Mouse (Mus musculus): ENCODE results near the gene BC051019. TPM values are rescaled to one million over a fixed set of nuclear protein-coding genes. Genes with fewer than 3 reads are reported as not detected.

Gene BC051019
- polyA plus RNA-seq (2015; fragmentation: Nextera tagmentation; extraction: Ambion mirVana) = 0.44 and 0.49 TPM in 2 replicates

GRCm38 (mm10) chr7:109723697-109724096 lies at the start of gene BC051019:
Gene BC051019, minus strand, starts transcription at chr7:109723850.

GRCm38 (mm10) chr7:109752008-109752925 lies 28.6 kb upstream of the BC051019 start, which contains the start of gene Tmem9b:
Gene Tmem9b, minus strand, starts transcription at chr7:109752875.

GRCm38 (mm10) chr7:109731626-109732025 lies 8.0 kb upstream of the BC051019 start, which contains the start of gene Ascl3:
Gene Ascl3, minus strand, starts transcription at chr7:109731726.

GRCm38 (mm10) chr7:109703190-109704015 lies 20.2 kb downstream of the BC051019 start, which contains the start of the genes St5 and Akip1:
Gene St5, minus strand, starts transcription at chr7:109703605.
Gene Akip1, plus strand, starts transcription at chr7:109703690.

Other genes starting within 250 kb of the BC051019 start
- gene Trim66, start 215.7 kb downstream of the BC051019 start, polyA plus RNA-seq (2015; fragmentation: Nextera tagmentation; extraction: Ambion mirVana) = 0.04 and 0.09 TPM in 2 replicates
- gene Rpl27a, start 204.7 kb downstream of the BC051019 start, polyA plus RNA-seq (2015; fragmentation: Nextera tagmentation; extraction: Ambion mirVana) = 80.2 and 88.7 TPM in 2 replicates
- gene St5, start 20.2 kb downstream of the BC051019 start, polyA plus RNA-seq (2015; fragmentation: Nextera tagmentation; extraction: Ambion mirVana) = 23.9 and 26.7 TPM in 2 replicates
- 18.5 and 24.4 TPM in 2 replicates for gene Akip1, start 20.2 kb downstream of the BC051019 start, polyA plus RNA-seq (2015; fragmentation: Nextera tagmentation; extraction: Ambion mirVana)
- 0.19 TPM in 1 of 2 replicates, not detected in the other for gene Ascl3, start 7.9 kb upstream of the BC051019 start, polyA plus RNA-seq (2015; fragmentation: Nextera tagmentation; extraction: Ambion mirVana)
- gene Tmem9b, start 29.0 kb upstream of the BC051019 start, polyA plus RNA-seq (2015; fragmentation: Nextera tagmentation; extraction: Ambion mirVana) = 47.4 and 52.1 TPM in 2 replicates
- gene Nrip3, start 58.2 kb upstream of the BC051019 start, polyA plus RNA-seq (2015; fragmentation: Nextera tagmentation; extraction: Ambion mirVana) = 0.18 and 0.32 TPM in 2 replicates
- 6.3 and 7.3 TPM in 2 replicates for gene Scube2, start 141.8 kb upstream of the BC051019 start, polyA plus RNA-seq (2015; fragmentation: Nextera tagmentation; extraction: Ambion mirVana)
- 25.9 and 29.2 TPM in 2 replicates for gene Dennd5a, start 236.6 kb upstream of the BC051019 start, polyA plus RNA-seq (2015; fragmentation: Nextera tagmentation; extraction: Ambion mirVana)